Mouse (Mus musculus) megakaryocyte progenitor cell, adult 5-6 weeks (primary cell): Measurements from ENCODE around the gene Ppp1r1b. TPM values are rescaled to one million over a fixed set of nuclear protein-coding genes. Genes with fewer than 3 reads are reported as not detected.
"Not testable (repeated sequence)": the region's sequence is repeated elsewhere in the genome, so short reads cannot be mapped to it uniquely, and the experiment has no call there.

Source experiments
- ATAC-seq: replicated peaks from 2 replicates; pipeline ENCODE4 v1.8.0; 2016; ENCODE audit warnings: mild to moderate bottlenecking, moderate TSS enrichment, inconsistent platforms; ENCODE audit not compliant: poor library complexity
- total RNA-seq, 2 experiments: library from RNA; stranded (forward) in 1 of 2; stranded (reverse) in 1 of 2; fragments of 157-497, 149-512 nt in 1 of 2; fragments of 200-1000 nt in 1 of 2; gene quantifications; 2 replicates each; pipeline versions ENCODE4 v1.2.3 to v1.2.4; 2015 to 2017

Gene Ppp1r1b
- total RNA-seq, 2 experiments from 2014 or later: not detected

DNA sequence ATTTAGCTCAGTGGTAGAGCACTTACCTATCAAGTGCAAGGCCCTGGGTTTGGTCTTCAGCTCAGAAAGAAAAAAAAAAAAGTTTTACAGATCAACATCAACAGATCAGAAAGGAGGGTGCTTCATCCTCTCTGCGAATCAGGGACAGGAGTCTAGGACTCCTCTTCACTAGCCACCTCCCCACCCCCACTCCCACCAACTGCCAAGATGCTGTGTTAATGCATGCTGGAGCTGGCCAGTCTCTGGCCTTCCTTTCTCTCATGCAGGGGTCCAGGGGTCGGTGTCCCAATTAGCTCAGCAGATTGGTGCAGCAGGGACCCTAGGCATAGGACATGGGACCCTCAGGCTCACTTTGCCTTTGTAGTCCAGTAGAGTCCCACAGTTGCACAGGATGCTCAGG is 22.4 kb downstream of the Ppp1r1b start:
- no peak for ATAC-seq

DNA sequence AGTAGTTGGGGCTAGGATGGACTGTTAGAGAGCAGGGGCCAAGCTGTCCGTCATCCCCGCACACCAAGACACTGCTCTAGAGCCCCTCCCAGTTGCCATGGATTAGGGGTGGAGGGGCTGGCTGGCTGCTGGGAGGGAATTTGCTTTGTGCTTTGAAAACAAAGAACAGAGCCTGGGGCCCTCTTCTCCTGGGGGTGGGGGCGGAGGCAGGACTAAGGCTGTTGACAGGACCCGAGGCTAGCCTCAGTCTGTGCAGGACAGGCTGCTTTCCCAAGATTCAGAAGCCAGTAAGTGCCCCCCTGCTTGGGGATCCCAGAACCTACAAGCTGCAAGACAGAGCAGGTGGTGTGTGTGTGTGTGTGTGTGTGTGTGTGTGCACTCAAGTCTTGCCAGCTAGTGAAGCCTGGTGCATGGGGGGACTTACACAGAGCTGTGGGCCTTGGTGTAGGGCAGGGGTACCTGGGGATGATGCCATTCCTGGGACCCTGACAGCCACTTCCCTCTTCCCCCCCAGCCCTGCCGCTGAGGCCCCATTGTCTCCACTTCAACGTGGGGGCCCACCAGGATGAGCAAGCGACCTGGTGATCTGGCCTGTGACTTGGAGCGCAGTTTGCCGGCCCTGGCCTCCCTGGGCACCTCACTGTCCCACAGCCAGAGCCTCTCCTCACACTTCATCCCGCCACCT is 23.5 kb downstream of the Ppp1r1b start:
- ATAC-seq: no peak

DNA sequence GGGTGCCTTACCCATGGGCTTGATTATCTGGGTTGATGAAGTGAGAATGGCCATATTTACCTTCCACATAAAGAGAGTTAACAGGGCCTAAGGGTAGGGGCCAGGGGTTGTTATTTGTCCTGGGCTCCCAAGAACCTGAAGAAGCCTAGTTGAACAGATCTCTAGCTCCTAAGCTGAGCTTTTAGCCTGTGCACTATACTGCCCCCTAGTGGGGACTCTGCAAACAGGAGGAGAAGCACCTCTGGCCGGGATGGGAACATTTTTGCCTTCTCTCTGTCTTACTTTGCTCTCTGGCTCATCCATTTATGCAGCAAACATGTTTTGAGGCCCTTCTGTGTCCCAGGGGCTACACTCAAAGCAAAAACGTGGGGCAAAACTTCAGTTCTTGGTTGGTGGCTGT is 24.2 kb downstream of the Ppp1r1b start:
- peak; percentile 68 for ATAC-seq

DNA sequence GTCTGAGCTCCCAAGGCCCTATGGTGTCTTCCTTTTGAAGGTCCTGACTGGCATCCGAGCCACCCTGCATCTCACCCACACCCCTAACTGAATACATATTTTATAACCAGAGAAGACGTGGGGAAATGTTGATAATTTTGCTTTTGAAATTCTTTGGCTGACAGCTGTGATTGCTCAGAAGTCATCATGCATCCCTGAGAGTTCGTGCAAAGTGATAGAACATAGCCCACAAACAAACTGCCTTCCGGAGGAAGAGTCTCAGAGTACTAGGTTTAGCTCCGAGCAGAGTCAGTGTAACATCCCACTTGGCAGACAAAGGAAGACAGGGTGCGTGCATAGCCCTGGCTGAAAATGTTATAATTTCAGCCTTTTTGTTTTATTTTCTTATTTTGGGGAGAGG is 25.0 kb downstream of the Ppp1r1b start:
- no peak for ATAC-seq

DNA sequence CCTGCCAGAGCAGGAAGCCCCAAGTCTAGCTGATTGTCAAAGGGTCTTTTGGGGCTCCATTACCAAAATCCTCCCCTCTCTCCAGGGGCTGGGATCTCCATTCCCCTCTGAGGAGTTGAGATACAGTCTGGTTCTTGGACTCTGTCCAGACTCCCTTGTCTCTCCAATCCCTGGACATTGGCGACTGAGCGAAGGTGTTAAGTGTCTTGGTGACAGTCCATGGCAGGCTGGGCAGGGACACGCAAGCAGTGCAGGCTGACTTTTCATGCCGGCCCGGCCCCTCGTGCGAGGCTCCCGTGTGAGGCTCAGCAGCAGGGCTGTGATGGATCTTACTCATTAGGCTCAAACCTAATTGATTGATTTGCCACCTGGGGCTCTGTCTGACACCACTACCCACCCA is 26.1 kb downstream of the Ppp1r1b start:
- no peak for ATAC-seq

DNA sequence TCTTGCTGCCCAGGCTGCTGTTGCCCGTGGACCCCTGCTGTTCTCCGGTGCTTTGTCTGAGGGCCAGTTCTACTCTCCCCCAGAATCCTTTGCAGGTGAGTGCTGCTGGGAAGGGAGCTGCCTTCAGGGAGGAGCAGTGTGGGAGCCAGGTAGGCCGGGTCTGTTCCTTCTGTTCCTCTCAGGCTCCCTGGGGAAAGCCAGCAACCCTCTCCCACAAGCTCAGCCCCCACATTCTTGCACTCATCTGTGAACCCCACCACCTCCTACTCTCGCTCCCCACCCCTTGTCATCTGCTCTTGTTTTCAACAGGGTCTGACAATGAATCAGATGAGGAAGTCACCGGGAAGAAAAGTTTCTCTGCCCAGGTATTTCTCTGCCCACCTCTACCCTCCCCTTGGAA is 28.6 kb downstream of the Ppp1r1b start:
- no peak for ATAC-seq

DNA sequence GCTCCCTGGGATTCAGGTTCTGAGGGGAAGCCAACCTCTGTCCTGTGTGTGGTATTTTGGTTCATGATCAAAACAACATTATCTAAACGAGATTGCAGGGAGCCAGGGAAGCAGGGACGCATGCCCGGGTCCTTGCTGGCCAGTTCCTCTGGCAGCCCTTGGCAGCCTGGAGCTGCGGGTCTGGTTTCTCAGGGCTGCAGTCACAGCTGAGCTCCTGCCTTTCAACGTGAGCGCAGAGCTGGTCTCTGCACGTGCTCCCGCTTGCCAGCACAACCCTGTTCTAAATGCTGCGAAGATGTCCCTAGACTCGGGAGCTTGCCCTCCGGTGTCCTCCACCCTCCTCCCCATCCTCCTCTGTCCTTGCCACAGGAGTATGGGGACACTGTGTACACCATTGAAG is 29.6 kb downstream of the Ppp1r1b start:
- ATAC-seq: no peak

DNA sequence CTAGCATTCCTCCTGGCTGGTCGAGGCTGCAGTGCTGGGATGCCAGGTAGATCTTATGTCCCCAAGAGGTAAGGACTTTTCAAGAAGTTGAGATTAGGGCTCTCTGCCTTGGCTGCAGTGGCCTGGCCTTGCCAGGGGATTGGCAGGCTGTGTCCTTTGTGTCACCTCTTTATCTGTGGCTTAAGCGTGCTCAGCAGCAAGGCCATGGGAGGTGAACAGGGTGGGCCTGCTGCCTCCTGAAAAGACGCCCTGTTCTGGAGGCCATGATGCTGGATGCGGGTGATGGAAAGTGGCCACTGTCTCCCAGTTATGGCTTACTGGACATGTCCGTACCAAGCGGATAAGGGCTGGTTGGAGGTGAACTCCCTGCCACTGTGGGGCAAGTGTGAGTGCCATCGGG is 31.2 kb downstream of the Ppp1r1b start:
- no peak for ATAC-seq

DNA sequence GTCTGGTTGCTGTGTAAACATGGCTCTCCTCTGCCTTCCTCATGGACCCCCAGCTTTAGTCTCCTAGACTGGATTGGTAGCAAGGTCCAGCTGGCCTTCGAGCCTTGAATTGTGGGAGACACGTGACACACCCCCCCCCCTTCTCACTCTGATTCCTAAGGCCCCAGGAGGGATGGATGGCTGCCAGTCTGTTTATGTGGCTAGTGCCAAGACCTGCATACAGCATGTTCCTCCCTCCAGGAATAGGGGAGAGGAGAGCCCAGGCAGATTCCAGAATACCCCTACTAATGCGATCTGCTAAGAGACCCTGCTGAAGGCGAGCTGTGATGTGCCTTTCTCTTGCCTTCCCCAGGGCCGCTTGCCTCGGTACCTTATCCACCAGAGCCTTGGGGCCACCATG is 31.9 kb downstream of the Ppp1r1b start:
- ATAC-seq: no peak

DNA sequence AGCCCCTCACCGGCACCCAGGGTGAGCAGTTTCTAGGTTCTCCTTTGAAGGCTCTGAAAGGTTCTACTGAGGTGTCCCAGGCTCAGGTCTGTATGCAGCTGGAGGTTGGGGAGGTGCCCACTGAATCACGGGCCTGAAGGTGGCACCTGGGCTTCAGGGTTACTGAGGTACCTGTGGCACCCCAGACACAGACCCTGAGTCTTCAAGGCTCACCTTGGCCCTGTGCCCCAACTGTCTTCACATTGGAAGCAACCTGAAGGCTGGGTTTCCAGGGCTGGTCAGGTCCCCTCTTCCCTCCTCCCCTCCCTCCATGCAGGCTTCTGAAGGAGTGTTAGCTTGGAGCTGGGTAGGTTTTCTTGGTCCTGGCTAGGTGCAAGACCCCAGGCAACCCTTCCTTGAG is 33.4 kb downstream of the Ppp1r1b start:
- ATAC-seq: no peak

DNA sequence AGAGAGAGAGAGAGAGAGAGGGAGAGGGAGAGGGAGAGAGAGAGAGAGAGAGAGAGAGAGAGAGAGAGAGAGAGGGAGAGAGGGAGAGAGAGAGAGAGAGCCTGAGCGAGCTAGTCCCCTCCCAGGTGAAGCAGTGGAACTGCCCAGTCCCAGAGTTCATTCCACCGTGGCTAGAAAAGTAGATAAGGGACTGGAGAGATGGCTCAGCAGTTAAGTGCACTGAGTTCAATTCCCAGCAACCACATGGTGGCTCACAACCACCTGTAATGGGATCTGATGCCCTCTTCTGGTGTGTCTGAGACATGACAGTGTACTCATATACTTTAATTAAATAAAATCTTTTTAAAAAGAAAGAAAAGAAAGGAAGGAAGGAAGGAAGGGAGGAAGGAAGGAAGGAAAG is 34.2 kb downstream of the Ppp1r1b start:
- not testable (repeated sequence) for ATAC-seq

DNA sequence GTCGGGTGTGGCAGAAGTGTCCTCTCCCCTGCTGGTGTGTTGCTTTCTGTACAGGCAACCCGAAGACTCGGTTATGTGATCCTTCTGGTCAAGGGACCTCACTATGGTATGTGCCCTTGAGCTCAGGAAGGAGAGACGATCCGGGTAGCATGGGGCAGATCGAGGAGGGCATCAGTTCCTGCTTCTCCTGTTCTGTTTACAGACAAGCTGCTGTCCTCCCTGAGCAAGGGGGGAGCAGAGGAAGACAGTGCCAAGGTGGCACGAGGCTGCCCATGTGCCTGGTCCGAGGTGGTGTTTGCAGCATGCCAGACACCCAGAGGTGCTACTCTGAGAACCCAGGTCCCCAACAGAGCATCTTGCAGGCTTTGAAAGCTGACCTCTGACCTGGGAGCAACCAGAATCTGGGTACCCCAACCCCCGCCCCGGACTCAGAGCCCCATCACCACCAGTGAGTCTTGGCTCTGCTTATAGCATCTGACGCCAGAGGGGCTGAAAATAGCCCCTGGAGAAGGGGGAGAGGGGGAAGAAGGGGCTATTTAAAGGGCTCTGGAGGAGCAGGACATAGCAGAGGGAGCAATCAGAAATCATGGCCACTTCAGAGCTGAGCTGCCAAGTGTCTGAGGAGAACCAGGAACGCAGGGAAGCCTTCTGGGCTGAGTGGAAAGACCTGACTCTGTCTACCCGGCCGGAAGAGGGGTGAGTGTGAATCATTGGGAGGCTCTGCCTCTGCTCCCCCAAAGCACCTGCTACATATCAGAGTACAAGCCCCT is 35.2 kb downstream of the Ppp1r1b start, which contains the start of gene Tcap:
Gene Tcap (plus strand): TSS at position 551 of the 770 bp plus-strand sequence.
- ATAC-seq: no peak

DNA sequence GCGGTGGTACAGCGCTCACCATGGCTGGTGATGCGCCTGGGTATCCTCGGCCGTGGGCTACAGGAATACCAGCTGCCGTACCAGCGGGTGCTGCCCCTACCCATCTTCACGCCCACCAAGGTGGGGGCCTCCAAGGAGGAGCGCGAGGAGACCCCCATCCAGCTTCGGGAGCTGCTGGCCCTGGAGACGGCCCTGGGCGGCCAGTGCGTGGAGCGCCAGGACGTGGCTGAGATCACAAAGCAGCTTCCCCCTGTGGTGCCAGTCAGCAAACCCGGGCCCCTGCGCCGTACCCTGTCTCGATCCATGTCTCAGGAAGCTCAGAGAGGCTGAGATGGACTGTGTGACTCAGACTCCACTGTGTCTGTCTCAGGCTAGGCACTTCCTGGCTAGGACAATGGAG is 36.0 kb downstream of the Ppp1r1b start:
- ATAC-seq: no peak

DNA sequence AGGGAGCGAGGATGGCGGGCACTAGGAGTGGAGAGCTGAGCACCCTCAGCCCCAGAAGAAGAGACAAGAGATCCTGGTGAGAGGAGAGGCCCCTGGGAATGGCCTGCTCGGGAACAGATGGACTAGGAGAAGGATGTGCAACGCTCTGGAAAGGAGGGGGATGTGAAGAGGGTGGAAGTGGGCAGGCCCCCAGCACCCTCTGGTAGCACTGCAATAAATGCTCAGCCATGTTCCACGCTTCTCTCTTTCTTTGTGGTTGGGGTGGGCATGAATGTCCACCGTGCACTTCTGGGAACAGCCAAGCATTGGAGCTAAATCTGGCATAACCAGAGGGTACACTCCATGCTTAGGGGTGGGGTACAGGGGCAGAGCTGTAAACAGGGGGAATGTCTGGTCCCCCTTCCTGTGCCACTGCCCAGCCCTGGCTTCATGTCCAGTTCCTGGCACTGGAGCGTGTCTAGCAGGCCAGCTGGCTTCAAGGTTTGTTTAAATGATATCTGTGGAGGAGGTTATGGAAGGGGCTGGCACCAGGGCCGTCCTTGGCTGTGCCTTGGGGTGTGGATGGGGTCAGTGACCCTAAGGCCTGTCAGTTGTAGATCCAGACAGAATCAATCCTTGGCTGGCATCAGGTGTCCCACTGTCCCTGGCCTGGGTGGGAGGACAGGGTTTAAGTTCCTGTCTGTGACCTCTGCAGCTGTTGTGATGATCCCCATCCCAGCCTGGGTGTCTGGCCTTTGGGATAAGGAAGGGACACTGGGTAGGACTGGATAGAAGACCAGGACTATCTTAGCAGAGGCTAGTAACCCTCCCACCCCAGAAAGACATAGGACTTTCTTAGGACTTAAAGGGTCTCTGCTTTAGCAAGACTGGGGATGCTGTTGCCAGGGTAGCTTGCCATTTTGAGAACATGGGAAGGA is 36.8 kb downstream of the Ppp1r1b start:
- no peak for ATAC-seq

DNA sequence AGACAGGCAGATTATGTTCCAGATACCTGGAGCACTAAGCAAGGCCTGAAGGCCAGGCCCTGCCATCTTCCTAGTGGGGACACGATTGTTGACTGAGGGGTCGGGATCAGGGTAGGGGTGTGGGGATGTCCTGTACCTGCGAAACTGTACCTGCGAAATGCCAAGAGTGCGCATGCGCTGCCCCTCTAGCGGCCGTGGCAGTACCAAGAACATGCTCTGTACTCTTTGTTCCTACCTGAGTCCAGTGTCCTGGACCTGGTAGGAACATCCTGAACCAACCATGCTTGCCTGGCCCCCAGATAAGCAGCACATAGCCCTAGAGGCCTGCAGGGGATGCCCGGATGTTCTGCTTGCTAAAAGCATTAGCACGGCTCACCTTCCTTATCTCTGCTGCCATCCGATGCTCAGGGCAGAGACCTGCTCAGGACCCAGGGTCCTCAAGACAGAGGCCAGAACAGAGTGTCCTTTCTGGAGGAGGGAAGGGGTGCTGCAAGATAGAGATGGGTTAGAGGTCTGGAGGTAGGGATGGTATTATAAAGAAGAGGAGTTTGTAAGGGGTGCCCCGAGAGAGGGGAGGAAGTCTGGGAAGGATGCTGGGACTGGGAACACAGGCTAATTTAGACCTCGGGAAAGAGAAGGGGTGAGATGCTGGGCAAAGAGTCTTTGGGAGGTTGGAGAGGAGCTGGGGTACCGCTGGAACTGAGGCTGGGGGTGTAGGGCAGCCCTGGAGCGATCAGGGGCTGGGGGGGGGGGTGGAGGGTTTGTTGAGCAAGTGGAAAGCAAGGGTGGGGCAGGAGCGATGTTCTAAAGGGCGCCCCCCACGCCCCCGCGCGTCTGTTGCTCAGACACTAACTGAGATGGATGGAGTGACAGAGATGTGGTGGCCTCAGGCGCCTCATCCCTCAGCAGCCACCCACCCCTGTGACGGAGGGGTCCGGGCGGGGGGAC is 37.7 kb downstream of the Ppp1r1b start, which contains the start of gene Pnmt:
Gene Pnmt (plus strand): TSS at position 813 of the 948 bp plus-strand sequence.
- ATAC-seq: no peak

DNA sequence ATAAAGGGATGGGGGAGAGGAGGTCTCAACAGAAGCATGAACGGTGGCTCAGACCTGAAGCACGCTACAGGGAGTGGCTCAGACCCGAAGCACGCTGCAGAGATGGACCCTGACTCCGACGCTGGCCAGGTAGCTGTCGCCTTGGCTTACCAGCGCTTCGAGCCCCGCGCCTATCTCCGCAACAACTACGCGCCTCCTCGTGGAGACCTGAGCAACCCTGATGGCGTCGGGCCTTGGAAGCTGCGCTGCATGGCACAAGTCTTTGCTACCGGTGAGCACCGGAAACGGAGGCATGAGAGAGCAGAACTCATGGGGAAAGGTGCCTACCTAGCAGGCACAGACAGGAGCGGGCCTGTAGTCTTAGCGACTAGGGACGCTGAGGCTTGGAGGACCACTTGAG is 38.4 kb downstream of the Ppp1r1b start:
- no peak for ATAC-seq

DNA sequence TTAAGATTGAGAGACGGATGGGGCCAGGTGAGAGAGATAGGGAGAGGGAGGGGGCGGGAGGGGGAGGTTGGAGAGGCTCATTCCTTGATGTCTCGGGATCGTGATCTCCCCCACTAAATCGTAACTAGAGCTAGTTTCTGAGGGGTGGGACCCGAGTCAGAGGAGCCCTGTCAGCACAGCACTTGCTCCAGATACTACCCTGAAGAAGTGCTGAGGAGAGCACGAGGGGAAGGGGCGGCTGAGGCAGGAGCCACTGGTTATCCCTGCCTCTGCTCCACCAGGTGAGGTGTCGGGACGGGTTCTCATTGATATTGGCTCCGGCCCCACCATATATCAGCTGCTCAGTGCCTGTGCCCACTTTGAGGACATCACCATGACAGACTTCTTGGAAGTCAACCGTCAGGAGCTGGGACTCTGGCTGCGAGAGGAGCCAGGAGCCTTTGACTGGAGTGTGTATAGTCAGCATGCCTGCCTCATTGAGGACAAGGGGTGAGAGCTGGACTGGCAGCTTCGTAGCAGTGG is 38.9 kb downstream of the Ppp1r1b start:
- ATAC-seq: no peak

DNA sequence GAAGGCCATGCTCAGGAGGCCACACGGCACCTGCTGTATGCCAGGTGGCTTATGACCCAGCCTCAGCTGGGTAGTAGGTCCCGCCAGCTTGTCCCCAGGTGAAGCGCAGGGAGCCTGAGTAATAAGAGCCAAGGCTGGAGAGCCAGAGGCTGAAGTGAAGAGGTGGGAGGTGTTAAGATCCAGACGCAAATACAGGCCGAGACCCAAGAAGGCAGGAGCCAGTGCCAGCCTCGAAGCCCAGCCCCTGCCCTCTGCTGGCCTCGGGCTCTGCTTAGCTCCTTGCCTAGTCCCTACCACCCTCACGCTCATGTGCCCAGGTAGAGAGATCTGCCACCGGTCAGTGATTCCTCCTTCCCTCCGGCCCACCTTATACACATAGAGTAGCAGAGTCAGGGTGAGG is 40.1 kb downstream of the Ppp1r1b start:
- no peak for ATAC-seq

DNA sequence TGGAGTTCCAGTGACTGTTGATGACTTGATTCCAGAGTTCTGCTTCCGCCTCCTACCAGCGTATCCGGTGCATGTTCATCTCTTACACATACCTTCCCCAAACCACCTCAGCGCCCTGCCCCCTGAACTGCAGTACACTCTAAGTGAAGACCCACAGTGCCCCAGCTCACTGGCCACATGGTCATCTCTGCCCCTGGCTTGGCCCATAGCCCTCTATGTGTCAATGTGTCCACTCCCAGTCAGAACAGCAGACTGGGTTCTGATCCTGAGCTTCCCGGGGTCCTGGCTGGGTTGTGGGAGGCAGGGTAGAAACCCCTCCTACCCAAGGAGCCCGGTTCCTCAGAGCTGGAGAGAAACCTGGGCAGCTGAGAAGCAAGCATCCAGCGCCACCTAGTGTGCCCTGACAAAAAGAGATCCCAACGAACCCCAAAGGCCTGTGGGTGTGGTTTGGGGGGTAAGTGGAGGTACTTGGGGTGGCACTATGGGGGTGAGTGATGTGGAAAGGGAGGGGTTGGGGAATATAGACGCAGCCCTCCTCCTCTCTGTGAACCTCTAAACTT is 41.1 kb downstream of the Ppp1r1b start:
- peak; percentile 44 for ATAC-seq

DNA sequence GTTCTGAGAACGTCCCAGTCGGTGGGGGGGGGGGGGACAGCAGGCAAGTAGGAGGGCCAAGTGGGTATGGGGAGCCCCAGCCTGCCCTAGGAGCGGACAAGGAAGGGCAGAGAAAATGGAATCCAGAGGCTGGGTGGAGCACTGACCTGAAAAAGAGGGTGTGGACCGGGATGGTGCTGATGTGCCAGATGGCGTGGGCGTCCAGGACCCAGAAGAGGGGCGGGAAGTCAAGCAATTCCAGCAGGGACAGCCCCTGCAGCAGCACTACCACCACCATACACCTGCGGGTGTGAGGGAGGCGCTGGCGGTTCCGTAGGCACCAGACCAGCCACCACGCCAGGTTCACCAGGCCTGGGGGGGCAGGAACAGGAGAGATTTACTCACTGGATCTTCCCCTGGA is 41.9 kb downstream of the Ppp1r1b start:
- no peak for ATAC-seq
